Mouse (Mus musculus) lung, postnatal 0 days (tissue): Measurements from ENCODE around the gene Epb41l3.

ENCODE experiments used
- CTCF ChIP-seq: IDR thresholded peaks from 2 replicates; pipeline ENCODE4 v1.5.1; 2016; ENCODE audit warnings: antibody characterized with exemption, mild to moderate bottlenecking
- EP300 ChIP-seq: IDR thresholded peaks from 2 replicates; pipeline ENCODE4 v1.6.1; 2016; ENCODE audit warnings: antibody characterized with exemption, mild to moderate bottlenecking, control low read depth

DNA sequence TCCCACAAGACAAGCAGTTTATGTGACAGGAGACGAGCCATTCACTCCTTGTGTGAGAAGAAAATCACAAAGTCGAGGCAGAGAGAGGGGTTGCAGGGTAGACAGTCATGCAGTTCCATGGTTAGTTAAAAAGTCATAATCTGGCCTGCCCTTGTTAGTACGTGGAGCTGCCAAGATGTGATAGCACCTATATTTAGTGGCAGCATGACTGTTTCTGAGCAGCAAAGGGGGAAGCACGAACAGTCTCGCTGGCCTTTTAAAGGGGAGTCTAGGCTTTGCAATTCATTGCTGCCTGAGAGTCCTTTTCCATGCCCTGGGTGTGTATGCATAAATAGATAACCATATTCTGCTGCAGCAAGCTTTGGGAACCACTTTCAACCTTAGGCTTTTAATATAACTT lies 191.5 kb downstream of the Epb41l3 start:
- TF ChIP-seq EP300 (no peak), CTCF (no peak)
